Mouse (Mus musculus) forebrain, postnatal 0 days (tissue): ENCODE data around the gene Dcst2. TPM values are rescaled to one million over a fixed set of nuclear protein-coding genes. Genes with fewer than 3 reads are reported as not detected.

ENCODE experiments used
- ATAC-seq: fragments of 200-750 bp; cut with Nextera tagmentation; 2 replicates; pipeline ENCODE4 v1.8.0; 2017; ENCODE audit warnings: mild to moderate bottlenecking, moderate library complexity
- DNase-seq: peaks from one replicate; pipeline ENCODE4 v3.0.0-alpha.2; 2015
- H3K27ac ChIP-seq: fragments of 300-500 bp; sonication (generic); 2 replicates; pipeline ENCODE4 v1.5.1; 2014; ENCODE audit warnings: low read depth, mild to moderate bottlenecking, antibody characterized with exemption, low read length, moderate library complexity, mixed read lengths
- H3K27me3 ChIP-seq: fragments of 300-500 bp; sonication (generic); 2 replicates; pipeline ENCODE4 v1.6.1; 2014; ENCODE audit warnings: mild to moderate bottlenecking, low read length, mixed read lengths; ENCODE audit not compliant: insufficient read depth
- H3K36me3 ChIP-seq: fragments of 300-500 bp; sonication (generic); 2 replicates; pipeline ENCODE4 v1.6.1; 2014; ENCODE audit warnings: mild to moderate bottlenecking, moderate library complexity; ENCODE audit not compliant: insufficient read depth
- H3K4me1 ChIP-seq: fragments of 300-500 bp; sonication (generic); 2 replicates; pipeline ENCODE4 v1.6.1; 2014; ENCODE audit warnings: antibody characterized with exemption; ENCODE audit not compliant: insufficient read depth
- H3K4me2 ChIP-seq: fragments of 300-500 bp; sonication (generic); 2 replicates; pipeline ENCODE4 v1.6.1; 2014; ENCODE audit warnings: low read depth, mild to moderate bottlenecking, moderate library complexity
- H3K4me3 ChIP-seq: fragments of 300-500 bp; sonication (generic); 2 replicates; pipeline ENCODE4 v1.5.1; 2014; ENCODE audit warnings: low read depth, low read length, mixed read lengths
- H3K9ac ChIP-seq: fragments of 300-500 bp; sonication (generic); 2 replicates; pipeline ENCODE4 v1.6.1; 2014; ENCODE audit warnings: mild to moderate bottlenecking
- H3K9me3 ChIP-seq: fragments of 300-500 bp; sonication (generic); 2 replicates; pipeline ENCODE4 v1.6.1; 2016; ENCODE audit warnings: low read length
- CTCF ChIP-seq: sonication (generic); IDR thresholded peaks from 2 replicates; pipeline ENCODE4 v1.5.1; 2016; ENCODE audit warnings: antibody characterized with exemption, control low read depth, low read depth
- WGBS: fragments of 180-500 bp; shearing (Covaris S2); extraction: QIAGEN DNeasy Blood & Tissue Kit; methylation state at CpG from one replicate; pipeline ENCODE4 v1.1.7; 2014; 5-methylcytosine and 5-hydroxymethylcytosine counted together
- polyA plus RNA-seq: library from polyadenylated mRNA; unstranded; fragments of >200 nt; fragmentation: Nextera tagmentation; extraction: Ambion mirVana; gene quantifications from 2 replicates; pipeline ENCODE4 v1.2.1, GENCODE M21; 2015
- total RNA-seq: library from RNA; depleted of rRNA; stranded (reverse); fragments of >200 nt; gene quantifications from 2 replicates; pipeline ENCODE4 v1.2.3, GENCODE M21; 2014

Dcst2 gene
- total and polyA plus RNA-seq, 2 experiments from 2014 or later = 0.19 to 0.56 TPM

GRCm38 (mm10) chr3:89318316-89318715 lies 43.5 kb upstream of the Dcst2 start:
- Histone ChIP-seq H3K9me3 (no peaks in the 10 kb centered on the region), H3K4me2 (no peak overlapping the region), H3K27me3 (no peaks in the 10 kb centered on the region), H3K9ac (no peak overlapping the region), H3K4me3 (no peak overlapping the region), H3K27ac (no peak overlapping the region), H3K4me1 (peaks cover 13% of the 10 kb centered on the region), H3K36me3 (peaks cover 16% of the 10 kb centered on the region)
- TF ChIP-seq CTCF = no peak
- 75% methylated on average over 8 of the region's 8 CpGs for WGBS
- ATAC-seq = no peak
- DNase-seq = no peak

GRCm38 (mm10) chr3:89318971-89319590 lies 42.7 kb upstream of the Dcst2 start:
- no peak for ATAC-seq
- H3K4me1 ChIP-seq = peaks cover 13% of the 10 kb centered on the region
- peak overlapping the region; percentile 90 for H3K9ac ChIP-seq
- DNase-seq = no peak
- H3K9me3 ChIP-seq = no peaks in the 10 kb centered on the region
- no peaks in the 10 kb centered on the region for H3K27me3 ChIP-seq
- peaks cover 15% of the 10 kb centered on the region for H3K36me3 ChIP-seq
- H3K27ac ChIP-seq = peak overlapping the region; percentile 97
- TF ChIP-seq CTCF = no peak
- H3K4me2 ChIP-seq = peak overlapping the region; percentile 77
- H3K4me3 ChIP-seq = peak overlapping the region; percentile 68
- WGBS = 10% methylated on average over 21 of the region's 21 CpGs

GRCm38 (mm10) chr3:89319591-89320350 lies 42.0 kb upstream of the Dcst2 start:
- Histone ChIP-seq H3K9ac (peak overlapping the region; percentile 90), H3K4me3 (peak overlapping the region; percentile 68), H3K27ac (peak overlapping the region; percentile 97), H3K36me3 (peaks cover 8% of the 10 kb centered on the region), H3K4me1 (peaks cover 13% of the 10 kb centered on the region), H3K9me3 (no peaks in the 10 kb centered on the region), H3K4me2 (peak overlapping the region; percentile 77), H3K27me3 (no peaks in the 10 kb centered on the region)
- DNase-seq = peak; percentile 86
- peak; percentile 49 for ATAC-seq
- 2% methylated on average over 57 of the region's 58 CpGs for WGBS
- no peak; the same call in 1 of the 2 replicates for TF ChIP-seq CTCF

DNA sequence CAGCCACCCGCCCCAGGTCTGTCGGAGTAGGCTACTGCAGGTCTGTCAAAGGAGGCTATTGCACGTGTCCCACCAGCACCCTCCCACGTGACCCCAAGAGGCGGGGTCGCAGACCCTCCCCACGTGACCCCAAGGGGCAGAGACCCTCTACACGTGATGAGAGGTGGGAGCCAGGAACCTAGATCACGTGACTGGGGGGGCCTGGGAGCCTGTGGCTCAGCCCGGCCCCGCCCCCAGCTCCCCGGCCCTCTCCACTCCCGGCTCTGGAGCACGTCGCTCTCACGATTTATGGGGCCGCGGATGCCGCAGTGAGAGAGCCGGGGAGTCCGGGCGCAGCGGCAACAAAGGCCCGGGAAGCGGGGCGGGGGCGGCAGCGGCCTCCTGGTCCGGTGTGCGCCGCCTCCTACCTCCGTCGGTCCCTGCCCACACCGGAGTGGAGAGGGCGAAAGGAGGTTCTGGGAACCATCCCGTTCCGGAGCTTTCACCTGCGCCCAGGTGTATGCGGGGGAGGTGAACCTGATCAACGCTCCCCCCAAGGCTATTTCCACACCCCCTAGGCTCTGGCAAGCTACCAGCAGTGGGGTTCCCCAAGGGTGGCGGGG lies 41.1 kb upstream of the Dcst2 start:
- ATAC-seq = peak; percentile 34

GRCm38 (mm10) chr3:89321183-89322130 lies 40.3 kb upstream of the Dcst2 start:
- peak overlapping the region; percentile 68 for H3K4me3 ChIP-seq
- peaks cover 13% of the 10 kb centered on the region for H3K4me1 ChIP-seq
- H3K36me3 ChIP-seq = no peaks in the 10 kb centered on the region
- no peaks in the 10 kb centered on the region for H3K27me3 ChIP-seq
- peak overlapping the region; percentile 77 for H3K4me2 ChIP-seq
- WGBS = 3% methylated on average over 65 of the region's 66 CpGs
- DNase-seq (peak; percentile 71), ATAC-seq (peak; percentile 36)
- 0 out of 2 replicates have a peak, but pooled peaks have one; percentile 5 for TF ChIP-seq CTCF
- no peaks in the 10 kb centered on the region for H3K9me3 ChIP-seq
- peak overlapping the region; percentile 90 for H3K9ac ChIP-seq
- peak overlapping the region; percentile 97 for H3K27ac ChIP-seq

More for the DNA sequence above, 41.1 kb upstream of the Dcst2 start:
- H3K4me1 ChIP-seq = peaks cover 13% of the 10 kb centered on the region
- H3K27ac ChIP-seq = peak overlapping the region; percentile 97
- H3K9ac ChIP-seq = peak overlapping the region; percentile 90
- H3K4me2 ChIP-seq = peak overlapping the region; percentile 77
- no peak for TF ChIP-seq CTCF
- H3K4me3 ChIP-seq = peak overlapping the region; percentile 68
- no peaks in the 10 kb centered on the region for H3K27me3 ChIP-seq
- peak; percentile 81 for DNase-seq
- WGBS = under 1% methylated on average over 40 of the region's 41 CpGs
- H3K9me3 ChIP-seq = no peaks in the 10 kb centered on the region
- H3K36me3 ChIP-seq = no peaks in the 10 kb centered on the region

DNA sequence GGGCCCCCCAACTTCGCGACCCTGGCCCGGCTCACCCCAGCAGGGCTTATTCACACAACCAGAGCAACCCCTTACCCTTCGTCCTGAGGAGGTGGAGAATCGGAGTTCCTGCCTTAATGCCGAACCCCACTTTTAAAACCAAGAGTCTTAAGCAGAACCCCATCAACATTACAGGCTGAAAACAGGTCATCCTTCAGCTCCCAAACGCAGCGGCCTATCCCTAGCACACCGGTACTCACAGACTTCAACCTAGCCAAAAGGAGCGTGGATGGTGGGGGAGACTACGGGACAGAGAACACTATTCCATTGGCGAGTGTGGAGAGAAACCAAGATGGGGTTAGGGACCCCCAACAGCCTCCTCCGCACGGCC lies 39.7 kb upstream of the Dcst2 start:
- 2% methylated on average over 14 of the region's 14 CpGs for WGBS
- DNase-seq (no peak), ATAC-seq (no peak)
- peak overlapping the region; percentile 90 for H3K9ac ChIP-seq
- H3K9me3 ChIP-seq = no peaks in the 10 kb centered on the region
- peak overlapping the region; percentile 68 for H3K4me3 ChIP-seq
- no peaks in the 10 kb centered on the region for H3K36me3 ChIP-seq
- no peak for TF ChIP-seq CTCF
- H3K4me2 ChIP-seq = peak overlapping the region; percentile 77
- peaks cover 11% of the 10 kb centered on the region for H3K4me1 ChIP-seq
- peak overlapping the region; percentile 97 for H3K27ac ChIP-seq
- no peaks in the 10 kb centered on the region for H3K27me3 ChIP-seq
